Mouse (Mus musculus) MEL (cell line): ENCODE measurements around the gene Pde4b. TPM values are rescaled to one million over a fixed set of nuclear protein-coding genes. Genes with fewer than 3 reads are reported as not detected.

ENCODE experiments used
- DNase-seq: peaks from one replicate; pipeline ENCODE4 v3.0.0; 2011; ENCODE audit warnings: low read depth, low spot score
- H3K27ac ChIP-seq: 2 replicates; pipeline ENCODE4 v1.5.1; 2012; ENCODE audit warnings: low read depth, mild to moderate bottlenecking, control low read depth, low read length, moderate library complexity; ENCODE audit not compliant: control insufficient read depth
- H3K27me3 ChIP-seq, 2 experiments: fragments of 150-350 bp in 1 of 2; sonication (generic) in 1 of 2; 2 replicates each; pipeline ENCODE4 v1.6.1; 2012; ENCODE audit warnings: low read length in 2 of 2, mild to moderate bottlenecking in 2 of 2, improper control_type of control experiment in 1 of 2, moderate library complexity in 1 of 2; ENCODE audit not compliant: insufficient read depth in 2 of 2, control insufficient read depth in 1 of 2
- H3K36me3 ChIP-seq, 2 experiments: 2 replicates each; pipeline ENCODE4 v1.6.1; 2012 to 2014; ENCODE audit warnings: low read length in 2 of 2, improper control_type of control experiment in 1 of 2, inconsistent platforms in 1 of 2, mild to moderate bottlenecking in 1 of 2; ENCODE audit not compliant: insufficient read depth in 2 of 2, control insufficient read depth in 1 of 2
- H3K4me1 ChIP-seq, 2 experiments: fragments of 150-350 bp in 1 of 2; sonication (generic) in 1 of 2; 2 replicates each; pipeline ENCODE4 v1.6.1; 2012; ENCODE audit warnings: low read length in 2 of 2, improper control_type of control experiment in 1 of 2, mild to moderate bottlenecking in 1 of 2; ENCODE audit not compliant: insufficient read depth in 2 of 2, control insufficient read depth in 1 of 2
- H3K4me3 ChIP-seq, 2 experiments: fragments of 150-350 bp in 1 of 2; sonication (generic) in 1 of 2; 2 replicates each; pipeline ENCODE4 v1.5.1; 2012; ENCODE audit warnings: low read depth in 2 of 2, low read length in 2 of 2, mild to moderate bottlenecking in 2 of 2, moderate library complexity in 2 of 2, control low read depth in 1 of 2, improper control_type of control experiment in 1 of 2; ENCODE audit not compliant: control insufficient read depth in 1 of 2, insufficient read depth in 1 of 2
- H3K79me2 ChIP-seq: 2 replicates; pipeline ENCODE4 v1.6.1; 2012; ENCODE audit warnings: mild to moderate bottlenecking, low read length, moderate library complexity; ENCODE audit not compliant: control insufficient read depth, poor library complexity, insufficient read depth
- H3K9ac ChIP-seq: 2 replicates; pipeline ENCODE4 v1.6.1; 2012; ENCODE audit warnings: low read depth, mild to moderate bottlenecking, control low read depth, low read length, moderate library complexity; ENCODE audit not compliant: control insufficient read depth, poor library complexity, severe bottlenecking
- H3K9me3 ChIP-seq: fragments of 150-350 bp; sonication (generic); replicated peaks from 2 replicates; pipeline ENCODE4 v1.6.1; 2012; ENCODE audit warnings: mild to moderate bottlenecking, low read length, improper control_type of control experiment, moderate library complexity; ENCODE audit not compliant: insufficient read depth
- CHD1 ChIP-seq: IDR thresholded peaks from 2 replicates; pipeline ENCODE4 v1.6.1; 2012; ENCODE audit warnings: low read depth, mild to moderate bottlenecking, inconsistent platforms, low read length, improper control_type of control experiment
- CHD2 ChIP-seq: IDR thresholded peaks from 2 replicates; pipeline ENCODE4 v1.6.1; 2011; ENCODE audit warnings: low read length, improper control_type of control experiment
- CTCF ChIP-seq, 3 experiments: IDR thresholded peaks in 2 of 3; conservative IDR thresholded peaks in 1 of 3; 2 replicates each; pipeline ENCODE4 v1.5.1; 2011 to 2012; ENCODE audit warnings: low read length in 3 of 3, low read depth in 2 of 3, mild to moderate bottlenecking in 2 of 3, improper control_type of control experiment in 1 of 3, inconsistent platforms in 1 of 3, mixed read lengths in 1 of 3, moderate library complexity in 1 of 3; ENCODE audit not compliant: control insufficient read depth in 1 of 3, insufficient read depth in 1 of 3, poor library complexity in 1 of 3, severe bottlenecking in 1 of 3
- ELF1 ChIP-seq: IDR thresholded peaks from 2 replicates; pipeline ENCODE4 v1.6.1; 2014; ENCODE audit warnings: low read depth, mild to moderate bottlenecking, inconsistent platforms, low read length, improper control_type of control experiment, moderate library complexity
- EP300 ChIP-seq, 2 experiments: IDR thresholded peaks; 2 replicates each; pipeline ENCODE4 v1.6.1; 2011; ENCODE audit warnings: improper control_type of control experiment in 2 of 2, low read length in 2 of 2, low read depth in 1 of 2, mild to moderate bottlenecking in 1 of 2
- GATA1 ChIP-seq: IDR thresholded peaks from 2 replicates; pipeline ENCODE4 v1.6.1; 2011; ENCODE audit warnings: low read depth, low read length, improper control_type of control experiment
- JUND ChIP-seq: IDR thresholded peaks from 2 replicates; pipeline ENCODE4 v1.6.1; 2011; ENCODE audit warnings: low read depth, mild to moderate bottlenecking, improper control_type of control experiment, low read length
- KAT2A ChIP-seq: conservative IDR thresholded peaks from 2 replicates; pipeline ENCODE4 v1.6.1; 2012; ENCODE audit warnings: low read depth, low read length, improper control_type of control experiment, inconsistent platforms
- MAX ChIP-seq: IDR thresholded peaks from 2 replicates; pipeline ENCODE4 v1.6.1; 2011; ENCODE audit warnings: low read length, improper control_type of control experiment
- MYB ChIP-seq: IDR thresholded peaks from 2 replicates; pipeline ENCODE4 v1.6.1; 2011; ENCODE audit warnings: mild to moderate bottlenecking, low read depth, low read length, improper control_type of control experiment
- NELFE ChIP-seq: IDR thresholded peaks from 2 replicates; pipeline ENCODE4 v1.6.1; 2011; ENCODE audit warnings: low read depth, low read length, improper control_type of control experiment
- POLR2A ChIP-seq, 2 experiments: IDR thresholded peaks; 2 replicates each; pipeline ENCODE4 v1.6.1; 2011 to 2012; ENCODE audit warnings: low read length in 2 of 2, mild to moderate bottlenecking in 2 of 2, control low read depth in 1 of 2, improper control_type of control experiment in 1 of 2, low read depth in 1 of 2, moderate library complexity in 1 of 2; ENCODE audit not compliant: control insufficient read depth in 1 of 2, insufficient read depth in 1 of 2, poor library complexity in 1 of 2
- SIN3A ChIP-seq: IDR thresholded peaks from 2 replicates; pipeline ENCODE4 v1.6.1; 2012; ENCODE audit warnings: low read length, improper control_type of control experiment, inconsistent platforms
- TBP ChIP-seq: IDR thresholded peaks from 2 replicates; pipeline ENCODE4 v1.8.0; 2011; ENCODE audit warnings: low read depth, low read length, improper control_type of control experiment
- UBTF ChIP-seq: IDR thresholded peaks from 2 replicates; pipeline ENCODE4 v1.6.1; 2012; ENCODE audit warnings: low read depth, mild to moderate bottlenecking, inconsistent platforms, low read length, improper control_type of control experiment, moderate library complexity, borderline replicate concordance; ENCODE audit not compliant: insufficient read depth
- ZKSCAN1 ChIP-seq: IDR thresholded peaks from 2 replicates; pipeline ENCODE4 v1.6.1; 2012; ENCODE audit warnings: low read depth, mild to moderate bottlenecking, inconsistent platforms, low read length, improper control_type of control experiment, moderate library complexity
- ZMIZ1 ChIP-seq: IDR thresholded peaks from 2 replicates; pipeline ENCODE4 v1.6.1; 2012; ENCODE audit warnings: low read depth, mild to moderate bottlenecking, inconsistent platforms, low read length, improper control_type of control experiment, moderate library complexity
- ZNF384 ChIP-seq: IDR thresholded peaks from 2 replicates; pipeline ENCODE4 v1.6.1; 2012; ENCODE audit warnings: low read depth, mild to moderate bottlenecking, inconsistent platforms, low read length, improper control_type of control experiment
- polyA plus RNA-seq, 2 experiments: library from polyadenylated mRNA; stranded (reverse) in 1 of 2; unstranded in 1 of 2; fragments of >175 nt in 1 of 2; fragments of >200 nt in 1 of 2; gene quantifications; 2 replicates each; pipeline versions ENCODE4 v1.2.1 to v1.2.4; 2012; ENCODE audit warnings: low replicate concordance in 2 of 2, low read depth in 1 of 2; ENCODE audit not compliant: insufficient read length in 2 of 2, insufficient read depth in 1 of 2, missing spikeins in 1 of 2
- total RNA-seq: library from RNA; depleted of rRNA; stranded (reverse); fragments of 300-350 nt; gene quantifications from 2 replicates; pipeline ENCODE4 v1.2.3, GENCODE M21; 2012

Pde4b gene
- total and polyA plus RNA-seq, 3 experiments, result 2.7 to 6.0 TPM; not detected in 1

DNA sequence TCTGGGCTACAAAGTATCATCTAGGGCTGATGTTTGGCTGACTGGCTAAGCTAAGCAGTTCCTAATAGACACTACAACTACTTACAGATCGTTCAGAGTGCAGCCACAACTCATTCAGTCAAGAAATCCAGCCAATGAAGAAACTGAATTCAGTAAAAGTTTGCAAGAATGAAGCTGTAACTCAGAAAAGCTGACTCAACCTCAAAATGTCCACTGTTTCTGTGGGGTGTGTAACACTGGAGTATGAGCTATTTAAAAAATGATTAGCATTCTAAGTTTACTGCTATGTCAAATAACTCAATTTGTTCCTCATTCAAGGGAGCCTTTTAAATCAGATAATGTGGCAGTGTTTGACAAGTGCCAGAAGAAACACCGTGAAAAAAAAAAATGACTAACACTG is 469.7 kb downstream of the Pde4b start:
- Histone ChIP-seq H3K36me3 (peaks cover 0 to 2% of the 10 kb centered on the region in 2 experiments; a peak in 1 of 4 replicates), H3K9ac (no peak overlapping the region), H3K79me2 (no peaks in the 10 kb centered on the region), H3K27me3 (0 out of 4 replicates have a peak, but pooled peaks cover 1 to 3% of the 10 kb centered on the region in 2 experiments), H3K4me3 (no peak overlapping the region), H3K4me1 (peaks cover 0 to 3% of the 10 kb centered on the region in 2 experiments), H3K9me3 (no peaks in the 10 kb centered on the region), H3K27ac (no peak overlapping the region)
- TF ChIP-seq CHD2, result no peak
- TF ChIP-seq ZNF384, result peak; percentile 85
- TF ChIP-seq GATA1, result peak; percentile 29; the same call in 1 of the 2 replicates
- TF ChIP-seq MAX, result no peak
- peak; percentile 29 for DNase-seq

DNA sequence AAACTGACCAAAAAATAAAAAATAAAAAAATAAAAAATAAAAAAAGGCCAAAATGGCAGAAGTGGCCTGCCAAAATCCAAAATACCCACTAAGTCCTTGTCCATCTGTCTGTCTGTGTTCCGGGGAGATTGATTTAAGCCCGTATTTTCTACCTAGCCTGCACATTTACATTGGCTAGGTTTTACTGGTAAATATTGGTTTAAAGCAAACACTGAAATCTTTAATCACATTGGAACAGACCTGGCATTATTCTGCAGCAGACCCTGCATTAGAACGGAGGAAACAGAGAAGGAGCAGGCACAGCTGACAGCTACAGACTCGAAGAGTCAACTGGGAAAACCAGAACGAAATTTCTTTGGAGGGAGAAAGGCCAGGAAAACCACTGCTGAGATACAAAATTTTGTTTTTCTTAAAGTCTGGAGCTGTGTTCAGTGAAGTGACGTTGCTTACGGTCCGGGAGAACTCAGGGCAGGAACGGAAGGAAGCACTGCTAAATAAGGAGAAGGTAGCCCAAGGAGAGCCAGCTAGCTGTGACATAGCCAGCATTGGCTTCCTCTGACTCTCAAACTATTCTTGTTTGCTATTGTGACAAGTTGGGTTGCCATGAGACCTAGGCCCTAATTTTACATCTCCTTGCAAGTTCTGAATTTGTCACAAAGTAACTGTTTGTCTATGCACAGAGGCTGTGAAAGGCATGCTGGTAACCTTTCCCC is 470.3 kb downstream of the Pde4b start:
- DNase-seq, result no peak
- H3K9ac ChIP-seq, result no peak overlapping the region
- H3K4me3 ChIP-seq, result no peak overlapping the region
- 0 out of 4 replicates have a peak, but pooled peaks cover 1 to 3% of the 10 kb centered on the region in 2 experiments for H3K27me3 ChIP-seq
- no peak overlapping the region for H3K27ac ChIP-seq
- H3K36me3 ChIP-seq, result peaks cover 0 to 2% of the 10 kb centered on the region in 2 experiments; a peak in 1 of 4 replicates
- no peaks in the 10 kb centered on the region for H3K9me3 ChIP-seq
- TF ChIP-seq KAT2A, result no peak
- TF ChIP-seq POLR2A (IDR thresholded peaks at IDR 0.05; ENCODE audit: control insufficient read depth in 1 of 2, insufficient read depth in 1 of 2, low read depth in 1 of 2, low read length in 2 of 2, poor library complexity in 1 of 2), result no peak
- no peaks in the 10 kb centered on the region for H3K79me2 ChIP-seq
- H3K4me1 ChIP-seq, result peaks cover 0 to 3% of the 10 kb centered on the region in 2 experiments

GRCm38 (mm10) chr4:102558328-102558727 is 471.0 kb downstream of the Pde4b start:
- no peak overlapping the region for H3K27ac ChIP-seq
- H3K4me3 ChIP-seq, result no peak overlapping the region
- H3K9ac ChIP-seq, result no peak overlapping the region
- H3K4me1 ChIP-seq, result peaks cover 0 to 3% of the 10 kb centered on the region in 2 experiments
- H3K79me2 ChIP-seq, result no peaks in the 10 kb centered on the region
- H3K9me3 ChIP-seq, result no peaks in the 10 kb centered on the region
- TF ChIP-seq ZMIZ1, result no peak
- no peak for TF ChIP-seq UBTF
- no peak for TF ChIP-seq MYB
- TF ChIP-seq ELF1, result no peak
- no peak for TF ChIP-seq JUND
- TF ChIP-seq CHD1, result no peak
- no peak for TF ChIP-seq ZKSCAN1
- TF ChIP-seq ZNF384, result no peak
- no peak for TF ChIP-seq EP300 (IDR thresholded peaks at IDR 0.05; ENCODE audit: low read depth in 1 of 2, low read length in 2 of 2)
- TF ChIP-seq SIN3A, result no peak
- no peak for TF ChIP-seq TBP
- TF ChIP-seq NELFE, result no peak
- TF ChIP-seq CTCF (IDR thresholded peaks at IDR 0.05 in 2 of 3, conservative IDR thresholded peaks at IDR 0.05 in 1 of 3; ENCODE audit: control insufficient read depth in 1 of 3, insufficient read depth in 1 of 3, low read depth in 2 of 3, low read length in 3 of 3, poor library complexity in 1 of 3, severe bottlenecking in 1 of 3), result no peak
- TF ChIP-seq CHD2, result no peak
- peaks cover 0 to 2% of the 10 kb centered on the region in 2 experiments; a peak in 1 of 4 replicates for H3K36me3 ChIP-seq
- H3K27me3 ChIP-seq, result 0 out of 4 replicates have a peak, but pooled peaks cover 1 to 3% of the 10 kb centered on the region in 2 experiments
- DNase-seq, result no peak
